Mouse (Mus musculus) erythroblast, adult 5-6 weeks (primary cell): ENCODE measurements around the gene Ptprs. TPM values are rescaled to one million over a fixed set of nuclear protein-coding genes. Genes with fewer than 3 reads are reported as not detected.

ENCODE experiments used
- ATAC-seq: replicated peaks from 2 replicates; pipeline ENCODE4 v1.8.0; 2016; ENCODE audit warnings: moderate number of reproducible peaks, mild to moderate bottlenecking, moderate TSS enrichment, inconsistent platforms; ENCODE audit not compliant: poor library complexity, low FRiP score, severe bottlenecking
- total RNA-seq, 2 experiments: library from RNA; stranded (forward) in 1 of 2; stranded (reverse) in 1 of 2; fragments of 150-400 nt in 1 of 2; fragments of 200-764, 138-1000 nt in 1 of 2; gene quantifications; 2 replicates each; pipeline versions ENCODE4 v1.2.3 to v1.2.4; 2015 to 2017; ENCODE audit warnings: low replicate concordance in 2 of 2

Ptprs gene
- total RNA-seq, 2 experiments from 2014 or later, result 4.8 to 8.1 TPM

- no peak for ATAC-seq
Measured at GRCm38 (mm10) chr17:56393889-56394288, 82.4 kb downstream of the Ptprs start.

DNA sequence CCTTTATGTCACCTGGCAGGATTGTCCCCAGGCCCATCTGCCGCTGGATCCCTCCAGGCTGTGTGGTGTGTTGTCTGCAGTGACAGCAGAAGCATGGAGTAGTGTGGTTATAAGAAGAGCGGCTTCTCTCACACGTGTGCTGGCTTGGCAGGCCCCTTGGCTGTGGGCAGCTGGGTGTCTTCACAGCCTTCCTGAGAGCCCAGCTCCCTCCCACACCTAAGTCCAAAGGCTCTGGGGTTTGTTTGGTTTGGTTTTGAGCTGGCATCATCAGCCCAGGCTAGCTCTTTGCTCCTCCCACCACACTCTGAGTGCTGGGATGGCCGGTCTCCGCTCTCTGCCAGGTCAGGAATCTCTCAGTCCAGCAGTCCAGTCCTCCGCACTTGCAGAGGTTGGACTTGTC, 83.0 kb downstream of the Ptprs start:
- ATAC-seq, result no peak

GRCm38 (mm10) chr17:56387612-56388011, 88.7 kb downstream of the Ptprs start:
- no peak for ATAC-seq

DNA sequence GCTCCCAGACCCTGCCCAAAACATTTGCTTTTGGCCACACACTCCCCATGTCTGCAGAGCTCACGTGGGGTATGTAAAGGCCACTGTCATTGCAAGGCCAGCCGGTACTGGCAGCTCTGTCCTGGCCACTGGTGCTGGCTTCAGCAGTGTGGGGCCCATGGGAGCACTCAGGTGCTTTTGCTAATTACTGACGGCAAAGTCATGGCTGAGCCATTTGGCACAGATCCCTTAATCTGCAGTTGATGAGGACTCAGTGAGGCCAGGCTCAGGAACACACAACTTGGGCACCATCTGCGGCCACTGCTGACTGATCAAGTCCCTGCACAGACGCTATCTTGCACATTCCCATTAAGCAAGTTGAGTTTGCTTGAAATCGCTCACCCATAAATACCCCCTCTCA, 91.4 kb downstream of the Ptprs start:
- ATAC-seq, result no peak

GRCm38 (mm10) chr17:56382997-56383396, 93.3 kb downstream of the Ptprs start:
- no peak for ATAC-seq

- no peak for ATAC-seq
Measured at GRCm38 (mm10) chr17:56381183-56381582, 95.1 kb downstream of the Ptprs start.

DNA sequence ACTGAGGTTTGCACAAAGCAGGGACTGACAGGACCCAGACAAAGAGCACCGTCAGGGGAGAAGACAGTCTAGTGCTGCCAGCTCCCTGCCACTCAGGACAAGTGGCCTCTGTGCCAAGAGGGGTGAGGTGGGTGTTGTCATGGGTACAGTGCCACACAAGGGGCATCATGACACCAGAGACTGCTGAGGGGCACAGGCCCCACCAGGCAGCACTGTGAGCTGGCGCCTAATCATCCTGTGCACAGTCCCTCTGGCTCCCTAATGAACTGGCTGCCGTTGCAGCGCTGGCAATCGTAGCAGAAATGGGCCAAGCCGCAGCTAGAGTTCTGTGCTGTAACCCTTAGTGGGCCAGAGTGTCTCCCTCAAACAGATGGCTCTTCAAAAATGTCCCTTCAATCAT, 96.0 kb downstream of the Ptprs start:
- ATAC-seq, result no peak

DNA sequence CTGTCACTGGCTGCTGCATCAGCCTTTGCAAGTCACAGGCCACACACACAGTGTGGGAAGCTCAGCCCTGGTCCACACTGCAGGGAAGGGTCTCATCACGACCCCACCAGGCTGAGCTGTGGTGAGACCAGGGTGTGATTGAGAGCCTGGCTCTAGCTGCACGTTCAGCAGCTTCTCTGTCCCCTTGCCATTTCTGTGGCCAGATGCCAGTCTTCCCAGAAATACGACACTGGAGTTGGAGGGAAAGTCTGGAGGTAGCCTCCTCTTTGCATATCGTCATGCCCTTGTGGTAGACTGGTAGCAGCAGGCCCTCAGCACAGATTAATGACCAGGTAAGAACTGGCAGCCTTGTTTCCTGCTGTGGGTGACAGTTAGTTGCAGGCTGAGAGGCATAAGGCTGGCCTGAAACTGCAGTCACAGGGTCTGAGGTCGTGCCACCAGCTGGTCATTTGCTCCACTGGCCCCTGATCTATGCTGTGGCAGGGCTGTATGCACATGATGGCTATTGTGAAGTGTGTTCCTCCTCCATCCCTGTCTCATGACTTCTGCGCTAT, 96.9 kb downstream of the Ptprs start:
- no peak for ATAC-seq

GRCm38 (mm10) chr17:56374851-56375250, 101.4 kb downstream of the Ptprs start:
- no peak for ATAC-seq

DNA sequence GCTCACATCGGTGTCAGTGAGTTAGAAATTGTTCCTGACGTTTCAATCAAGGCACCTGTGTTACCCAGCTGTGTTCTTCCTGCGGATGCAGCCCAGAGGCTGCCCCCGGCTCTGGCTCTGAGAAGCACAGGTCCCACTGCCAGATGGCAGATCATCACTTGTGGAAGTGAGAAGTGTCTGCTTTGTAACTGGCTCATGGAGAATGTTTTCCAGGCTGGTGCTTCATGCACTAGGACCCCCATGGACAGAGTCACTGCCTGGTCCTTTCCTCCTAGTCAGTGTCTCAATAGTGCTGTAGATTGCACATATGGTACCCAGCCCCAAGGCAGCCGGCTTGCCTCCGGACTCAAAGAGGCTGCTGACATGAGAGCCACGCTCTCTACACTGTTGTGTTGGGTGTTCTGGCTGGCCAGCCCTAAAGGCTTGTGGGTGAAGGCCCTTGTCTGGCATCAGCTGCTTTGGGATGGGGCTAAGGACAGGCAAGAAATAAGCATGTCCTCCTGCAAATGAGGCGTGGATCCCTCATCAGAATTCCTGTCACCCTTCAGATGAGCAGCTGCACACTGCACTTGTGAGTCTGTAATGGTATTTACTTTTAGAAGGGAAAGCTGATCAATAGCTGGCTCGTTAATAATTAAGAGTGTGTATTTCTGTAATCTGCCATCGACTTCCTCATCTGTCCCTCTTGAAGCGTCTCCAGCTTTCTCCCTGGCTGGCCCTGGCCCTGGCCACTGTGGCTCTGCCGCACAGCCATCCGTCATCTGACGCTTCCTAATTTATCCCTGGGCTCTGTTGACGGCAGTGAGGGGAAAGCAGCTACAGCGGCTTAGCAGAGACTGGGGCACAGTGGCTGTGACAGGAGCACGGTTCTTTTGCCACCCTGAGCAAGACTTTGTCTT, 102.9 kb downstream of the Ptprs start:
- no peak for ATAC-seq

GRCm38 (mm10) chr17:56372109-56372508, 104.2 kb downstream of the Ptprs start:
- ATAC-seq, result no peak

DNA sequence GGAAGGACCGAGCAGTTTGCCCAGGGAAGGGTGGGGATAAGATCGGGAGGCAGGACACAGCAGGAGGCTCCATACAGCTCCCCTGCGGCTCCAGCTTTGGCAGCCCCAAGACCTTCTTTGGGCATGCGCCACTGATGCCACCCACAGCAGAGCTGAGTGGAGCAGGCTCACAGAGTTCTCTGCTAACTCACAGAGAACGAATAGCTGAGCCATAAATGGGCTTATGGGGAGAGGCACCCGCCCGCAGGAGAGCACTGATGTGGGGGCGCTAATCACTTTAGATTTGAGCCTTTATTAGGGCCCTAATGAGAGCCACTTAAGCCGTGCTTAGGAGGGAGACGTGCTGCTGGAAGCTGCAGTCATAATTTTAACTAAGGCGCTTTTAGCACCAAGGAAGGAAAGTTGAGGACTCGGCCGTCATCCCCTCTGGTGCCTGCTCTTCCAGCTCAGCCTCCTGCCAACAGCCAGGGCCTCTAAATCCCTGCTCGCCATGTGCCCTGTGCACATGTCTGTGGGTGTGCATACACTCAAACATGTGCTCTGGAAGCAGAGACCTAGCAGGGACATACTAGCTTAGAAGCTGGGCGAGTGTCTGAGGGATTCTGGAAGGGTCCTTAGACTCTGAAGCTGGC, 105.1 kb downstream of the Ptprs start:
- no peak for ATAC-seq

- no peak for ATAC-seq
Measured at GRCm38 (mm10) chr17:56370090-56370489, 106.2 kb downstream of the Ptprs start.

DNA sequence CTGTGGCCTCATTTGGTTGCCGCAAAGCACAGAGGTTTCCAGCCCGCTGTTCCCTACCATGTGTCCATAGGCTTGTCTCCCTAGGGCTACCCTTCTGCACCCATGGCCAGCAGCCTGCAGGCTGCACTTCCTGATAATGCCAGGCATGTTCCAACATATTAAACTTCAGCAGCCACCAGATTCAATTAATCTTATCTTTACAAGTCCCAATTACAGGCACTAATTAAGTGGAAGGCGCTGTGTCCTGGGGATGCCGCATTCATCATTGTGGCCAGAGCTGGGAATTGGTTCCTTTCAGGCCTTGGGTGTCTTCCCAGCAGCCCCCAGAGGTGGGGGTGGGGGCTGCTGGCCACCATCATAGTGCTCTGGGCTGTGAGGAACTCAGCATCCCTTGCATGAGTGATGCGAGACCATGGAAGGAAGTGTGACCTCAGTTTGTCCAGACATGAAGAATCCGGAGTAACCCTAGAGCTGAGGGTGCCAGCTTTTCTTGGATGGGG, 107.9 kb downstream of the Ptprs start:
- ATAC-seq, result no peak

GRCm38 (mm10) chr17:56365791-56366673, 110.3 kb downstream of the Ptprs start:
- no peak for ATAC-seq

Other genes with a start within 250 kb of the Ptprs start
- 2.7 TPM in 2 replicates for gene Fem1a, start 219.7 kb downstream of the Ptprs start, total RNA-seq (2015; ENCODE audit: low replicate concordance)
- gene Fem1a, start 219.7 kb downstream of the Ptprs start, total RNA-seq (2017; ENCODE audit: low replicate concordance), result 4.9 and 5.3 TPM in 2 replicates
- gene Ticam1, start 199.7 kb downstream of the Ptprs start, total RNA-seq (2015; ENCODE audit: low replicate concordance), result 2.5 and 5.0 TPM in 2 replicates
- gene Ticam1, start 199.7 kb downstream of the Ptprs start, total RNA-seq (2017; ENCODE audit: low replicate concordance), result 1.3 and 2.8 TPM in 2 replicates
- 3.1 and 4.0 TPM in 2 replicates for gene Plin3, start 183.6 kb downstream of the Ptprs start, total RNA-seq (2015; ENCODE audit: low replicate concordance)
- gene Plin3, start 183.6 kb downstream of the Ptprs start, total RNA-seq (2017; ENCODE audit: low replicate concordance), result 5.4 and 5.9 TPM in 2 replicates
- gene Arrdc5, start 176.2 kb downstream of the Ptprs start, total RNA-seq (2015; ENCODE audit: low replicate concordance), result not detected in 2 replicates
- not detected in 2 replicates for gene Arrdc5, start 176.2 kb downstream of the Ptprs start, total RNA-seq (2017; ENCODE audit: low replicate concordance)
- 34.4 and 53.7 TPM in 2 replicates for gene Uhrf1, start 173.2 kb downstream of the Ptprs start, total RNA-seq (2015; ENCODE audit: low replicate concordance)
- 66.2 and 103 TPM in 2 replicates for gene Uhrf1, start 173.2 kb downstream of the Ptprs start, total RNA-seq (2017; ENCODE audit: low replicate concordance)
- 1.7 and 5.0 TPM in 2 replicates for gene Kdm4b, start 150.4 kb downstream of the Ptprs start, total RNA-seq (2015; ENCODE audit: low replicate concordance)
- gene Kdm4b, start 150.4 kb downstream of the Ptprs start, total RNA-seq (2017; ENCODE audit: low replicate concordance), result 2.9 and 3.5 TPM in 2 replicates
- not detected in 2 replicates for gene Znrf4, start 35.9 kb upstream of the Ptprs start, total RNA-seq (2015; ENCODE audit: low replicate concordance)
- gene Znrf4, start 35.9 kb upstream of the Ptprs start, total RNA-seq (2017; ENCODE audit: low replicate concordance), result not detected in 2 replicates
- 1.5 and 2.5 TPM in 2 replicates for gene Gm20219, start 77.9 kb upstream of the Ptprs start, total RNA-seq (2015; ENCODE audit: low replicate concordance)
- 0.84 and 1.5 TPM in 2 replicates for gene Gm20219, start 77.9 kb upstream of the Ptprs start, total RNA-seq (2017; ENCODE audit: low replicate concordance)
- gene Safb2, start 108.1 kb upstream of the Ptprs start, total RNA-seq (2015; ENCODE audit: low replicate concordance), result 71.9 and 87.0 TPM in 2 replicates
- 316 and 354 TPM in 2 replicates for gene Safb2, start 108.1 kb upstream of the Ptprs start, total RNA-seq (2017; ENCODE audit: low replicate concordance)
- gene Safb, start 108.3 kb upstream of the Ptprs start, total RNA-seq (2015; ENCODE audit: low replicate concordance), result 36.9 and 61.2 TPM in 2 replicates
- gene Safb, start 108.3 kb upstream of the Ptprs start, total RNA-seq (2017; ENCODE audit: low replicate concordance), result 116 and 186 TPM in 2 replicates
- gene 2410015M20Rik, start 133.3 kb upstream of the Ptprs start, total RNA-seq (2015; ENCODE audit: low replicate concordance), result 16.3 and 18.6 TPM in 2 replicates
- 16.2 and 50.3 TPM in 2 replicates for gene 2410015M20Rik, start 133.3 kb upstream of the Ptprs start, total RNA-seq (2017; ENCODE audit: low replicate concordance)
- 298 and 319 TPM in 2 replicates for gene Rpl36, start 136.9 kb upstream of the Ptprs start, total RNA-seq (2015; ENCODE audit: low replicate concordance)
- gene Rpl36, start 136.9 kb upstream of the Ptprs start, total RNA-seq (2017; ENCODE audit: low replicate concordance), result 323 TPM in 2 replicates
- gene Lonp1, start 150.4 kb upstream of the Ptprs start, total RNA-seq (2015; ENCODE audit: low replicate concordance), result 4.2 and 5.0 TPM in 2 replicates
- 13.0 and 13.5 TPM in 2 replicates for gene Lonp1, start 150.4 kb upstream of the Ptprs start, total RNA-seq (2017; ENCODE audit: low replicate concordance)
- not detected in 2 replicates for gene Catsperd, start 151.7 kb upstream of the Ptprs start, total RNA-seq (2015; ENCODE audit: low replicate concordance)
- not detected in 2 replicates for gene Catsperd, start 151.7 kb upstream of the Ptprs start, total RNA-seq (2017; ENCODE audit: low replicate concordance)
- gene Ranbp3, start 196.8 kb upstream of the Ptprs start, total RNA-seq (2015; ENCODE audit: low replicate concordance), result 6.1 and 11.7 TPM in 2 replicates
- 18.0 and 25.0 TPM in 2 replicates for gene Ranbp3, start 196.8 kb upstream of the Ptprs start, total RNA-seq (2017; ENCODE audit: low replicate concordance)
- gene Ndufa11, start 241.3 kb upstream of the Ptprs start, total RNA-seq (2015; ENCODE audit: low replicate concordance), result 17.7 and 29.7 TPM in 2 replicates
- gene Ndufa11, start 241.3 kb upstream of the Ptprs start, total RNA-seq (2017; ENCODE audit: low replicate concordance), result 21.3 and 29.1 TPM in 2 replicates
- 0.38 and 1.0 TPM in 2 replicates for gene Vmac, start 241.5 kb upstream of the Ptprs start, total RNA-seq (2015; ENCODE audit: low replicate concordance)
- gene Vmac, start 241.5 kb upstream of the Ptprs start, total RNA-seq (2017; ENCODE audit: low replicate concordance), result 1.4 and 8.3 TPM in 2 replicates